Mouse (Mus musculus) mouse trophoblast stem cell (cell line): ENCODE measurements around the gene 4930453N24Rik.

ENCODE experiments used
- in situ Hi-C, 2 experiments: fragments of 300-500 bp; cut with MseI, MboI; formaldehyde crosslinking; loops; 2 replicates in 1 of 2; 3 replicates in 1 of 2; pipeline ENCODE4 v1.15.1; 2025

The 4930453N24Rik gene

GRCm38 (mm10) chr16:64770521-64771430 is at the start of gene 4930453N24Rik:
TSS of gene 4930453N24Rik (minus strand) at chr16:64771161.
- in situ Hi-C loops = no loop called here

- in situ Hi-C loops = no loop called here
These were observed 46.3 kb upstream of the 4930453N24Rik start for GRCm38 (mm10) chr16:64817094-64817765.

- in situ Hi-C loops = no loop called here
These were observed 32.1 kb upstream of the 4930453N24Rik start for GRCm38 (mm10) chr16:64803041-64803440.

GRCm38 (mm10) chr16:64801638-64802037 is 30.7 kb upstream of the 4930453N24Rik start:
- in situ Hi-C loops = no loop called here

- in situ Hi-C loops = no loop called here
These were observed 29.4 kb upstream of the 4930453N24Rik start for GRCm38 (mm10) chr16:64800393-64800792.

GRCm38 (mm10) chr16:64794802-64795201 is 23.8 kb upstream of the 4930453N24Rik start:
- in situ Hi-C loops = no loop called here

- in situ Hi-C loops = no loop called here
These were observed 18.7 kb upstream of the 4930453N24Rik start for GRCm38 (mm10) chr16:64789706-64790105.

- in situ Hi-C loops = no loop called here
These were observed 4.6 kb upstream of the 4930453N24Rik start for GRCm38 (mm10) chr16:64775516-64775915.

- in situ Hi-C loops = no loop called here
These were observed 464 bp upstream of the 4930453N24Rik start for GRCm38 (mm10) chr16:64771431-64771818.

GRCm38 (mm10) chr16:64766696-64767300 is 4.2 kb downstream of the 4930453N24Rik start:
- in situ Hi-C loops = no loop called here

- in situ Hi-C loops = no loop called here
These were observed 11.7 kb downstream of the 4930453N24Rik start for GRCm38 (mm10) chr16:64759245-64759626.

- in situ Hi-C loops = no loop called here
These were observed 12.3 kb downstream of the 4930453N24Rik start for GRCm38 (mm10) chr16:64758561-64759244.

- in situ Hi-C loops = no loop called here
These were observed 13.1 kb downstream of the 4930453N24Rik start for GRCm38 (mm10) chr16:64757666-64758400.

GRCm38 (mm10) chr16:64756321-64756720 is 14.6 kb downstream of the 4930453N24Rik start:
- in situ Hi-C loops = no loop called here

- in situ Hi-C loops = no loop called here
These were observed 16.2 kb downstream of the 4930453N24Rik start for GRCm38 (mm10) chr16:64754743-64755139.

- in situ Hi-C loops = no loop called here
These were observed 16.8 kb downstream of the 4930453N24Rik start for GRCm38 (mm10) chr16:64753990-64754742.

GRCm38 (mm10) chr16:64748237-64748636 is 22.7 kb downstream of the 4930453N24Rik start:
- in situ Hi-C loops = loop anchor here (25.0 kb wide), 1 partner anchor 886 kb away; the partner anchor contains the start of gene Epha3 (in 2 of the 2)

GRCm38 (mm10) chr16:64745089-64745488 is 25.9 kb downstream of the 4930453N24Rik start:
- in situ Hi-C loops = loop anchor here (25.0 kb wide), 1 partner anchor 883 kb away; the partner anchor contains the start of gene Epha3 (in 2 of the 2)

- in situ Hi-C loops = loop anchor here (25.0 kb wide), 1 partner anchor 875 kb away; the partner anchor contains the start of gene Epha3 (in 2 of the 2)
These were observed 33.7 kb downstream of the 4930453N24Rik start for GRCm38 (mm10) chr16:64737289-64737688.
